Mouse (Mus musculus): ENCODE data around the gene Lclat1. TPM values are rescaled to one million over a fixed set of nuclear protein-coding genes. Genes with fewer than 3 reads are reported as not detected.

The Lclat1 gene
- polyA plus RNA-seq, 1 experiment from 2014 or later, result 15.2 TPM

GRCm38 (mm10) chr17:73081360-73082133 lies 26.2 kb upstream of the Lclat1 start:
- no peak for DNase-seq (ENCODE audit: low spot score)
- ATAC-seq (replicated peaks; ENCODE audit: low FRiP score), result no peak
- H3K27ac ChIP-seq (ENCODE audit: low read depth, low read length), result no peak overlapping the region

GRCm38 (mm10) chr17:73082506-73083196 lies 25.1 kb upstream of the Lclat1 start:
- Histone ChIP-seq H3K4me2 (ENCODE audit: low read depth, low read length, severe bottlenecking) (no peak overlapping the region), H3K9ac (ENCODE audit: low read length) (no peak overlapping the region), H3K4me3 (ENCODE audit: low read depth, low read length) (no peak overlapping the region), H3K9me3 (ENCODE audit: control insufficient read depth, low read length) (no peaks in the 10 kb centered on the region), H3K27ac (ENCODE audit: low read depth, low read length) (no peak overlapping the region), H3K4me1 (replicated peaks; ENCODE audit: control insufficient read depth, insufficient read depth, low read length) (no peaks in the 10 kb centered on the region), H3K27me3 (ENCODE audit: control insufficient read depth, insufficient read depth, low read length) (no peaks in the 10 kb centered on the region), H3K36me3 (ENCODE audit: control insufficient read depth, insufficient read depth, low read length) (no peaks in the 10 kb centered on the region)
- WGBS, result 80% methylated on average over 4 of the region's 4 CpGs
- ATAC-seq (replicated peaks; ENCODE audit: low FRiP score) (no peak), DNase-seq (ENCODE audit: low spot score) (no peak)

More at GRCm38 (mm10) chr17:73081360-73082133, 26.2 kb upstream of the Lclat1 start:
- H3K4me3 ChIP-seq (ENCODE audit: low read depth, low read length), result no peak overlapping the region
- no peaks in the 10 kb centered on the region for H3K36me3 ChIP-seq (ENCODE audit: control insufficient read depth, insufficient read depth, low read length)
- H3K4me1 ChIP-seq (replicated peaks; ENCODE audit: control insufficient read depth, insufficient read depth, low read length), result no peaks in the 10 kb centered on the region
- H3K4me2 ChIP-seq (ENCODE audit: low read depth, low read length, severe bottlenecking), result no peak overlapping the region
- H3K9ac ChIP-seq (ENCODE audit: low read length), result no peak overlapping the region
- 58% methylated on average over 9 of the region's 9 CpGs for WGBS
- no peaks in the 10 kb centered on the region for H3K27me3 ChIP-seq (ENCODE audit: control insufficient read depth, insufficient read depth, low read length)
- no peaks in the 10 kb centered on the region for H3K9me3 ChIP-seq (ENCODE audit: control insufficient read depth, low read length)

- WGBS, result 76% methylated on average over 13 of the region's 13 CpGs
- ATAC-seq (replicated peaks; ENCODE audit: low FRiP score) (no peak), DNase-seq (ENCODE audit: low spot score) (no peak)
- H3K27ac ChIP-seq (ENCODE audit: low read depth, low read length), result no peak overlapping the region
- no peaks in the 10 kb centered on the region for H3K4me1 ChIP-seq (replicated peaks; ENCODE audit: control insufficient read depth, insufficient read depth, low read length)
- no peak overlapping the region for H3K9ac ChIP-seq (ENCODE audit: low read length)
- no peaks in the 10 kb centered on the region for H3K9me3 ChIP-seq (ENCODE audit: control insufficient read depth, low read length)
- no peaks in the 10 kb centered on the region for H3K36me3 ChIP-seq (ENCODE audit: control insufficient read depth, insufficient read depth, low read length)
- no peaks in the 10 kb centered on the region for H3K27me3 ChIP-seq (ENCODE audit: control insufficient read depth, insufficient read depth, low read length)
- no peak overlapping the region for H3K4me3 ChIP-seq (ENCODE audit: low read depth, low read length)
- no peak overlapping the region for H3K4me2 ChIP-seq (ENCODE audit: low read depth, low read length, severe bottlenecking)
These were observed 20.5 kb upstream of the Lclat1 start for GRCm38 (mm10) chr17:73087045-73087910.

GRCm38 (mm10) chr17:73091368-73091767 lies 16.4 kb upstream of the Lclat1 start:
- whole genome bisulfite sequencing, result 90% methylated on average over 8 of the region's 8 CpGs
- no peak overlapping the region for H3K9ac ChIP-seq (ENCODE audit: low read length)
- DNase-seq (ENCODE audit: low spot score), result no peak
- H3K4me3 ChIP-seq (ENCODE audit: low read depth, low read length), result no peak overlapping the region
- no peak for ATAC-seq (replicated peaks; ENCODE audit: low FRiP score)
- no peaks in the 10 kb centered on the region for H3K9me3 ChIP-seq (ENCODE audit: control insufficient read depth, low read length)
- no peak overlapping the region for H3K4me2 ChIP-seq (ENCODE audit: low read depth, low read length, severe bottlenecking)
- no peak overlapping the region for H3K27ac ChIP-seq (ENCODE audit: low read depth, low read length)
- H3K4me1 ChIP-seq (replicated peaks; ENCODE audit: control insufficient read depth, insufficient read depth, low read length), result no peaks in the 10 kb centered on the region
- no peaks in the 10 kb centered on the region for H3K27me3 ChIP-seq (ENCODE audit: control insufficient read depth, insufficient read depth, low read length)
- H3K36me3 ChIP-seq (ENCODE audit: control insufficient read depth, insufficient read depth, low read length), result no peaks in the 10 kb centered on the region

GRCm38 (mm10) chr17:73092103-73093097 lies 15.4 kb upstream of the Lclat1 start:
- H3K27ac ChIP-seq (ENCODE audit: low read depth, low read length), result no peak overlapping the region
- no peaks in the 10 kb centered on the region for H3K27me3 ChIP-seq (ENCODE audit: control insufficient read depth, insufficient read depth, low read length)
- no peaks in the 10 kb centered on the region for H3K36me3 ChIP-seq (ENCODE audit: control insufficient read depth, insufficient read depth, low read length)
- no peak overlapping the region for H3K4me3 ChIP-seq (ENCODE audit: low read depth, low read length)
- H3K9ac ChIP-seq (ENCODE audit: low read length), result no peak overlapping the region
- ATAC-seq (replicated peaks; ENCODE audit: low FRiP score), result no peak
- H3K9me3 ChIP-seq (ENCODE audit: control insufficient read depth, low read length), result no peaks in the 10 kb centered on the region
- no peak for DNase-seq (ENCODE audit: low spot score)
- WGBS, result 85% methylated on average over 12 of the region's 12 CpGs
- no peaks in the 10 kb centered on the region for H3K4me1 ChIP-seq (replicated peaks; ENCODE audit: control insufficient read depth, insufficient read depth, low read length)
- no peak overlapping the region for H3K4me2 ChIP-seq (ENCODE audit: low read depth, low read length, severe bottlenecking)

- Histone ChIP-seq H3K27me3 (ENCODE audit: control insufficient read depth, insufficient read depth, low read length) (no peaks in the 10 kb centered on the region), H3K9me3 (ENCODE audit: control insufficient read depth, low read length) (no peaks in the 10 kb centered on the region), H3K27ac (ENCODE audit: low read depth, low read length) (no peak overlapping the region), H3K4me1 (replicated peaks; ENCODE audit: control insufficient read depth, insufficient read depth, low read length) (no peaks in the 10 kb centered on the region), H3K9ac (ENCODE audit: low read length) (no peak overlapping the region), H3K4me2 (ENCODE audit: low read depth, low read length, severe bottlenecking) (no peak overlapping the region), H3K4me3 (ENCODE audit: low read depth, low read length) (no peak overlapping the region), H3K36me3 (ENCODE audit: control insufficient read depth, insufficient read depth, low read length) (no peaks in the 10 kb centered on the region)
- 91% methylated on average over 11 of the region's 11 CpGs for WGBS
- DNase-seq (ENCODE audit: low spot score) (no peak), ATAC-seq (replicated peaks; ENCODE audit: low FRiP score) (no peak)
These were observed 12.7 kb upstream of the Lclat1 start for GRCm38 (mm10) chr17:73095070-73095469.

GRCm38 (mm10) chr17:73095585-73095984 lies 12.2 kb upstream of the Lclat1 start:
- no peak for DNase-seq (ENCODE audit: low spot score)
- no peaks in the 10 kb centered on the region for H3K36me3 ChIP-seq (ENCODE audit: control insufficient read depth, insufficient read depth, low read length)

More at GRCm38 (mm10) chr17:73095585-73095984, 12.2 kb upstream of the Lclat1 start:
- H3K27me3 ChIP-seq (ENCODE audit: control insufficient read depth, insufficient read depth, low read length), result no peaks in the 10 kb centered on the region
- H3K4me1 ChIP-seq (replicated peaks; ENCODE audit: control insufficient read depth, insufficient read depth, low read length), result no peaks in the 10 kb centered on the region
- WGBS, result 92% methylated on average over 8 of the region's 8 CpGs
- H3K9ac ChIP-seq (ENCODE audit: low read length), result no peak overlapping the region
- H3K4me2 ChIP-seq (ENCODE audit: low read depth, low read length, severe bottlenecking), result no peak overlapping the region
- no peak for ATAC-seq (replicated peaks; ENCODE audit: low FRiP score)
- no peaks in the 10 kb centered on the region for H3K9me3 ChIP-seq (ENCODE audit: control insufficient read depth, low read length)
- H3K4me3 ChIP-seq (ENCODE audit: low read depth, low read length), result no peak overlapping the region
- no peak overlapping the region for H3K27ac ChIP-seq (ENCODE audit: low read depth, low read length)
